Mouse (Mus musculus) E14TG2a.4 (cell line): ENCODE data around the gene Wbp11.

Source experiments
- CTCF ChIP-seq: conservative IDR thresholded peaks from 2 replicates; pipeline ENCODE4 v1.5.1; 2014; ENCODE audit warnings: low read length
- NANOG ChIP-seq: IDR thresholded peaks from 2 replicates; pipeline ENCODE4 v1.6.1; 2014; ENCODE audit warnings: borderline replicate concordance, low read length, mixed read lengths
- POU5F1 ChIP-seq: IDR thresholded peaks from 2 replicates; pipeline ENCODE4 v1.6.1; 2014; ENCODE audit warnings: low read length, borderline replicate concordance

GRCm38 (mm10) chr6:136809673-136810072 is 18.4 kb downstream of the Wbp11 start:
- TF ChIP-seq NANOG (no peak), CTCF (no peak), POU5F1 (no peak)
